Mouse (Mus musculus): ENCODE measurements at regions not wholly inside any gene's neighbourhood (a gene's known extent, or its start where the extent isn't known, plus 50 kb on each side); places are given as distances from the start of the nearest gene placed in this dataset.

- TF ChIP-seq CTCF (IDR thresholded peaks at IDR 0.05; ENCODE audit: borderline replicate concordance, extremely low read depth, insufficient read depth, insufficient read length) (no peak), POLR2A (IDR thresholded peaks at IDR 0.05; ENCODE audit: borderline replicate concordance, extremely low read depth, insufficient read depth, insufficient read length, poor library complexity, severe bottlenecking) (no peak)
- DNase-seq (ENCODE audit: low read depth) = no peak
Observed at GRCm38 (mm10) chr4:64335814-64336213, 289.0 kb upstream of the Tnc start.

- TF ChIP-seq POLR2A (IDR thresholded peaks at IDR 0.05; ENCODE audit: borderline replicate concordance, extremely low read depth, insufficient read depth, insufficient read length, poor library complexity, severe bottlenecking) (no peak), CTCF (IDR thresholded peaks at IDR 0.05; ENCODE audit: borderline replicate concordance, extremely low read depth, insufficient read depth, insufficient read length) (no peak)
- DNase-seq (ENCODE audit: low read depth) = peak; percentile 25
Observed at GRCm38 (mm10) chr4:64330213-64330612, 283.4 kb upstream of the Tnc start.

DNA sequence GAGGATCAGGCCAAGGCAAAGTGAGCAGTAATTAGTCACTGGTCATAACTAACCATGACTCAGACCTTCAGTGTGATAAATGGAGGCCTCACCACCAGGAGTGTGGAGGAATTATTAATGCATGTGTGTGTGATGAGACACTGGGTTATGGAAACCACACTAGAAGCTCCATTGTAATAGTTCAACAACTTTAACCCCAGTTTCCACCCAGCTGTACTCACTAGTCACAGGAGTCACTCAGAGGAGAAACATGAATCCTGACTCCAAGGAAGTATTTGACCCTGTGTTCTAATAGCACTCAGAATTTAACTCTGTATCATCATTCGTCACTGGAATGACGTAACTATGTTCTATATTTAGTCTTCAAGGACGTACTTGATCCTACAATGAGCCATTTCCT, 277.6 kb upstream of the Tnc start:
- DNase-seq (ENCODE audit: low read depth) = no peak
- TF ChIP-seq POLR2A (IDR thresholded peaks at IDR 0.05; ENCODE audit: borderline replicate concordance, extremely low read depth, insufficient read depth, insufficient read length, poor library complexity, severe bottlenecking) (no peak), CTCF (IDR thresholded peaks at IDR 0.05; ENCODE audit: borderline replicate concordance, extremely low read depth, insufficient read depth, insufficient read length) (no peak)

GRCm38 (mm10) chr4:64316553-64317347, 269.9 kb upstream of the Tnc start:
- TF ChIP-seq POLR2A (IDR thresholded peaks at IDR 0.05; ENCODE audit: borderline replicate concordance, extremely low read depth, insufficient read depth, insufficient read length, poor library complexity, severe bottlenecking) = no peak
- TF ChIP-seq CTCF (IDR thresholded peaks at IDR 0.05; ENCODE audit: borderline replicate concordance, extremely low read depth, insufficient read depth, insufficient read length) = no peak
- DNase-seq (ENCODE audit: low read depth) = peak; percentile 35

DNA sequence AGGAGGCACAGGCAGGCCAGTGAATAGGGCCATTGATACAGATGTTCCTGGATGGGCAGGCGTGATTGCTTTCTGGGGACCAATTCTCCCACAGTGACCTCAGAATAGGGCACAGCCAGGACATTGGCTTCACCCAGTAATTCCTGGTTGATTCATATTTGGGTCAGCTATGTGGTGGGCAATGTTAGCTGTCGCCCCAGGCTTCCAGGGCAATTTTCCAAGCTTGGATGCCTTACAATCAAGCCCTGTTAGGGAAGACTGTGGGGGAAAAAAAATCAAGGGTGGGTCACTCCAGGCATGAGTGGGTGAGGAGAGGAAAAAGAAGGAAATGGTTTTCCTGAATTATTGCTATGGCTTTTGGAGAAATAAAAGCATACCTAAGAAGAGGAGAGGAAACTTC, 250.1 kb upstream of the Tnc start:
- no peak for TF ChIP-seq POLR2A (IDR thresholded peaks at IDR 0.05; ENCODE audit: borderline replicate concordance, extremely low read depth, insufficient read depth, insufficient read length, poor library complexity, severe bottlenecking)
- no peak for TF ChIP-seq CTCF (IDR thresholded peaks at IDR 0.05; ENCODE audit: borderline replicate concordance, extremely low read depth, insufficient read depth, insufficient read length)
- DNase-seq (ENCODE audit: low read depth) = no peak

GRCm38 (mm10) chr4:64282471-64282870, 235.7 kb upstream of the Tnc start:
- peak; percentile 51 for DNase-seq (ENCODE audit: low read depth)
- TF ChIP-seq CTCF (IDR thresholded peaks at IDR 0.05; ENCODE audit: borderline replicate concordance, extremely low read depth, insufficient read depth, insufficient read length) = no peak

- DNase-seq (ENCODE audit: low read depth) = no peak
- TF ChIP-seq POLR2A (IDR thresholded peaks at IDR 0.05; ENCODE audit: borderline replicate concordance, extremely low read depth, insufficient read depth, insufficient read length, poor library complexity, severe bottlenecking) = no peak
- no peak for TF ChIP-seq CTCF (IDR thresholded peaks at IDR 0.05; ENCODE audit: borderline replicate concordance, extremely low read depth, insufficient read depth, insufficient read length)
Observed at GRCm38 (mm10) chr4:64276980-64277379, 230.2 kb upstream of the Tnc start.

DNA sequence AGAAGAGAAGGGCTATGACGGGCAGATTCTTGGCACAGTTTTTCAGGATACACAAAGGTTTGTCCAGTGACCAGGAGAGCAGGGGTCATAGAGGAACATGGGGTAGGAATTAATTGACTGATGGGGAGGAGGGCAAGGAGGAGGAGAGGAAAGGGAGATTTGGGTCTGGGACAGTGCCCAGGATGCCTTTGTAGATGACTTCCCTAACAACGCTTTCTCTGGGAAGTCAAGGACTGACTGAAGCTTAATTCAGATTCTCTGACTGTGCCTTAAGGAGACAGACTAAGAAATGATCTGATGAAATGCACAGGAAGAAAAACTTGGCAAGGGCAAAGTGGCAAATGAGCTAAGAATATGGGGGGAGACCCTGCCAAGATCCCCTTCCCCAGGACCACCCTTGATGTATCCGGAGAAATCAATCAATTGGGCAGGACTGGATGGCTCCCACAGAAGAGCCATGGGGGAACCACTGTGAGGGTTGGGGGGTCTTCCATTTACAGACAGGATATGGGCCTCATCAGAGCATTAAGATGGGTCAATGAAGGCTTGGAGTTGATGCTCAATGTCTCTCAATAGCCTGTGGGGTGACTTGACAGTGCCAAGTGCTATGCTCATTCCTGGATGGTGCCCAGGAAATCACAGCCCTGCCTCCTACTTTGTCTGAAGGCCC, 227.6 kb upstream of the Tnc start:
- no peak for TF ChIP-seq CTCF (IDR thresholded peaks at IDR 0.05; ENCODE audit: borderline replicate concordance, extremely low read depth, insufficient read depth, insufficient read length)
- TF ChIP-seq POLR2A (IDR thresholded peaks at IDR 0.05; ENCODE audit: borderline replicate concordance, extremely low read depth, insufficient read depth, insufficient read length, poor library complexity, severe bottlenecking) = no peak
- peak; percentile 67 for DNase-seq (ENCODE audit: low read depth)

GRCm38 (mm10) chr4:64269846-64270245, 223.0 kb upstream of the Tnc start:
- no peak for DNase-seq (ENCODE audit: low read depth)
- no peak for TF ChIP-seq CTCF (IDR thresholded peaks at IDR 0.05; ENCODE audit: borderline replicate concordance, extremely low read depth, insufficient read depth, insufficient read length)
- no peak for TF ChIP-seq POLR2A (IDR thresholded peaks at IDR 0.05; ENCODE audit: borderline replicate concordance, extremely low read depth, insufficient read depth, insufficient read length, poor library complexity, severe bottlenecking)

- DNase-seq (ENCODE audit: low read depth) = no peak
- no peak for TF ChIP-seq CTCF (IDR thresholded peaks at IDR 0.05; ENCODE audit: borderline replicate concordance, extremely low read depth, insufficient read depth, insufficient read length)
- TF ChIP-seq POLR2A (IDR thresholded peaks at IDR 0.05; ENCODE audit: borderline replicate concordance, extremely low read depth, insufficient read depth, insufficient read length, poor library complexity, severe bottlenecking) = no peak
Observed at GRCm38 (mm10) chr4:64269117-64269516, 222.3 kb upstream of the Tnc start.

- peak; percentile 8 for DNase-seq (ENCODE audit: low read depth)
- TF ChIP-seq POLR2A (IDR thresholded peaks at IDR 0.05; ENCODE audit: borderline replicate concordance, extremely low read depth, insufficient read depth, insufficient read length, poor library complexity, severe bottlenecking) (no peak), CTCF (IDR thresholded peaks at IDR 0.05; ENCODE audit: borderline replicate concordance, extremely low read depth, insufficient read depth, insufficient read length) (no peak)
Observed at GRCm38 (mm10) chr4:64260473-64260872, 213.7 kb upstream of the Tnc start.

GRCm38 (mm10) chr4:64260188-64260444, 213.3 kb upstream of the Tnc start:
- DNase-seq (ENCODE audit: low read depth) = peak; percentile 46
- TF ChIP-seq POLR2A (IDR thresholded peaks at IDR 0.05; ENCODE audit: borderline replicate concordance, extremely low read depth, insufficient read depth, insufficient read length, poor library complexity, severe bottlenecking) (no peak), CTCF (IDR thresholded peaks at IDR 0.05; ENCODE audit: borderline replicate concordance, extremely low read depth, insufficient read depth, insufficient read length) (no peak)
